Mouse (Mus musculus) erythroblast, embryonic 14.5 days (primary cell): ENCODE results near the gene Hist1h2af.
"Not testable (repeated sequence)": the region's sequence is repeated elsewhere in the genome, so short reads cannot be mapped to it uniquely, and the experiment has no call there.

Experiments
- GATA1 ChIP-seq: IDR thresholded peaks from 2 replicates; pipeline ENCODE4 v1.6.1; 2012; ENCODE audit warnings: low read length, inconsistent platforms, mixed read lengths
- TAL1 ChIP-seq: IDR thresholded peaks from 3 replicates; pipeline ENCODE4 v1.6.1; 2012; ENCODE audit warnings: low read length, inconsistent platforms, mixed read lengths

GRCm38 (mm10) chr13:23551146-23551834 lies 17.6 kb downstream of the Hist1h2af start, which contains the start of gene Hist1h4f:
- TF ChIP-seq GATA1, TAL1: not testable (repeated sequence)
